Mouse (Mus musculus): ENCODE data around the gene Mtnr1a. TPM values are rescaled to one million over a fixed set of nuclear protein-coding genes. Genes with fewer than 3 reads are reported as not detected.

Mtnr1a gene
- 0.15 TPM in 1 of 2 replicates, not detected in the other for polyA plus RNA-seq (2014; fragmentation: Nextera tagmentation; extraction: Ambion mirVana)

- no peaks in the 10 kb centered on the region for H3K27me3 ChIP-seq (ENCODE audit: control insufficient read depth, insufficient read depth, low read length)
- H3K27ac ChIP-seq (ENCODE audit: low read depth, low read length), result no peak within 1 kb of the TSS
Observed at GRCm38 (mm10) chr8:45068759-45069386, at the start of gene Mtnr1a. TSS of gene Mtnr1a (plus strand) at chr8:45069137.

DNA sequence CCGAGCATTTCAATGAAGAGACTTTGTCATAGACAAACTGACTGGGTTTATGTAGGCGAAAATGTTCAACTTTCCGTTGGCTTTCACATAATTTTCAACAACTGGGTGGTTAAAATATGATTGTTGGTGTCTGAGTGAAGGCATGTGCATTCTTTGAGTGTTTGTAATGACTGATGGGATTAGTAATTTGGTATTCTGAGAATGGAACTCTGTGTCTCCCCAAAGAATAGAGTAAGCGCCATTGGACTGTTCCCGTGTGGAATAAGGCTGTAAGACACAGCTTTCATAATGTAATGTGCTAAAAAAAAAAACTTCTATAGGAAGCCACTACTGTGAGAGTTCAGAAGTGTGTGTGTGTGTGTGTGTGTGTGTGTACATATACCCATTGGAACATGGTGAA is 49.7 kb upstream of the Mtnr1a start:
- Histone ChIP-seq H3K4me3 (ENCODE audit: low read depth, low read length) (no peak overlapping the region), H3K36me3 (ENCODE audit: control insufficient read depth, insufficient read depth, low read length) (peaks cover 21% of the 10 kb centered on the region), H3K9me3 (ENCODE audit: control insufficient read depth, low read length) (peaks cover 2% of the 10 kb centered on the region; the same call in 1 of the 2 replicates), H3K27me3 (ENCODE audit: control insufficient read depth, insufficient read depth, low read length) (no peaks in the 10 kb centered on the region), H3K27ac (ENCODE audit: low read depth, low read length) (no peak overlapping the region), H3K9ac (ENCODE audit: low read length) (no peak overlapping the region), H3K4me2 (ENCODE audit: low read depth) (no peak overlapping the region), H3K4me1 (ENCODE audit: control insufficient read depth, insufficient read depth, low read length) (no peaks in the 10 kb centered on the region)
- ATAC-seq (ENCODE audit: insufficient read depth, low FRiP score, low TSS enrichment) (no peak), DNase-seq (ENCODE audit: low spot score) (no peak)
- WGBS, result 86% methylated on average over 5 of the region's 5 CpGs

More at GRCm38 (mm10) chr8:45068759-45069386, at the start of gene Mtnr1a:
- Histone ChIP-seq H3K4me3 (ENCODE audit: low read depth, low read length) (peak within 1 kb of the TSS; percentile 30), H3K4me2 (ENCODE audit: low read depth) (peak within 1 kb of the TSS; percentile 56), H3K9ac (ENCODE audit: low read length) (0 out of 2 replicates have a peak within 1 kb of the TSS, but pooled peaks have one; percentile 18), H3K36me3 (ENCODE audit: control insufficient read depth, insufficient read depth, low read length) (no peaks in the 10 kb centered on the region), H3K9me3 (ENCODE audit: control insufficient read depth, low read length) (no peaks in the 10 kb centered on the region), H3K4me1 (ENCODE audit: control insufficient read depth, insufficient read depth, low read length) (no peaks in the 10 kb centered on the region)
- WGBS, result 7% methylated on average over 29 of the region's 29 CpGs
- peak; percentile 93 for DNase-seq (ENCODE audit: low spot score)
- ATAC-seq (ENCODE audit: insufficient read depth, low FRiP score, low TSS enrichment), result peak; percentile 84

DNA sequence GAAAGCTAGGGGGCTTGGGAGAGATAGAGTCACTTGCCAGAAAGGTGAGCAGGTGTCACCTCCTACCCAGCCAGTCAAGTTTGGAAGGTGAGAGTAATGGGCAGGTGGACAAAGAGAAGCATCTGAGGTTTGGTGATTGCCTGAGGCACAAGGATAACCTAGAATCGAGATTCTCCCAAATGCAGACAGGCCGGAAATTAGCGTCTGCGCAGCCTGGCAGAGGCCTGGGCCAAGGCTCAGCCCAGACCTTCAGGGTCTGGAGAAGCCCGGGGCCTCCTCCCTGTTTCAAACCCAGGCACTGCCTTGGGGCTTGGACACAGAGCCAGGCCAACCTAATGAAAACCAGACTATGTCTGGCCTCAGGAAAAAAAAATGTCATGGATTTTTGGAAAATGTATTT is 47.8 kb upstream of the Mtnr1a start:
- Histone ChIP-seq H3K4me2 (ENCODE audit: low read depth) (no peak overlapping the region), H3K9ac (ENCODE audit: low read length) (no peak overlapping the region), H3K27me3 (ENCODE audit: control insufficient read depth, insufficient read depth, low read length) (no peaks in the 10 kb centered on the region), H3K27ac (ENCODE audit: low read depth, low read length) (no peak overlapping the region), H3K4me3 (ENCODE audit: low read depth, low read length) (no peak overlapping the region), H3K4me1 (ENCODE audit: control insufficient read depth, insufficient read depth, low read length) (no peaks in the 10 kb centered on the region), H3K9me3 (ENCODE audit: control insufficient read depth, low read length) (peaks cover 2% of the 10 kb centered on the region; the same call in 1 of the 2 replicates), H3K36me3 (ENCODE audit: control insufficient read depth, insufficient read depth, low read length) (peaks cover 31% of the 10 kb centered on the region)
- ATAC-seq (ENCODE audit: insufficient read depth, low FRiP score, low TSS enrichment) (no peak), DNase-seq (ENCODE audit: low spot score) (no peak)
- WGBS, result 86% methylated on average over 5 of the region's 5 CpGs

DNA sequence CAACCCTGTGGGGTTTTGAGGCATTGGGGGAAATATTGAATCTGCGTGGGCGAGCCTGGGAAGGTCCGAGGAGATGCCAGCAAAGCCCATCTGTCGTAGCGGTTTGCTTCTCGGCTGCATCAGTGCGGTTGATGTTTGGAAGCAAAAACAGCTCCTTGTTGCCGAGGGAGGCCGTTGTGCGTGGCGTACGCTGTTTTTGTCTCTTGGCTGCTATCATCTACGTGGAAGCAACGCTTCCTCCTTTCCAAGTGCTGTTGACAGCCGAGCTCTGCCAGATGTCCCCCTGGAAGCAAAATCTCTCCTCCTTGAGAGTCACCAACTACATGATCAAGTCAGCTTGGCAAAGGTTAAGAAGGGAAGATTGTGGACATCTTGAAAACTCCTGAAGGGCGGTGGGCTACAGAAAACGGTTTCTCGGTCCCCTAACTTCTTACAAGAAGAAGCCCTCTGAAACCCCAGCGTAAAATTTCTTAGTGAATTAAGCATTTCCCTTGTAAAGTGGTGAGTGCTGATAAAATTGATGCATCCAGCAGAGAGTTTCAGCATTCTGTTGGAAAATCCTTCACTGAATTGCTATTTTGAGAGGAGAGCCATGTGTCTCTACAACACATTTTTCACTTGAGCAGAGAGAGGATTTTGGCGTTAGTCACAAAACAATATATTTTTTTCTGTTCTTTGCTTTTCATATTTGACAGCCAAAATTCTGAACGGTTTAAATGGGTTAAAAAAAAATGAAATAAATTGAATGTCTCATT is 46.8 kb upstream of the Mtnr1a start:
- H3K36me3 ChIP-seq (ENCODE audit: control insufficient read depth, insufficient read depth, low read length), result peaks cover 36% of the 10 kb centered on the region
- no peak for ATAC-seq (ENCODE audit: insufficient read depth, low FRiP score, low TSS enrichment)
- 96% methylated on average over 21 of the region's 21 CpGs for WGBS

DNA sequence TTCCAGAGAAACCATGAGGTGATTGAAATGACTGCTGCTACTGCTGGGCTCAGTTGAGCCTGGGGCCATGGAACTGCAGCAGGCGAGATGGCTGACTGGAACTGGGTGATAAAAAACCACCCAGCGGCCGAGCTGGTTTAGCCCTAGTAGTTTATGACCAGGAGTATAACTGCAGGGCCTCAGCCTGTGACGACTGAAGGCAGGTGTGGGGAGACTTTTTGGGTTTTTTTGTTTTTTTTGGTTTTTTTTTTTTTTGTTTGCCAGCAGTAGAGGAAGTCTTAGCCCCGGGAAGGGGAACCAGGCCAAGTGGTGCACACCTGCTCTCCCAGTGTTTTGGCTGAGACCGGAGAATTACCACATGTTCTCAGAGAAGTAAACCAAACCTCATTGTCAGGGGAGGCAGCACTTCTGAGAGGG is 40.8 kb upstream of the Mtnr1a start:
- WGBS, result 62% methylated on average over 6 of the region's 6 CpGs
- DNase-seq (ENCODE audit: low spot score) (no peak), ATAC-seq (ENCODE audit: insufficient read depth, low FRiP score, low TSS enrichment) (no peak)
- H3K9ac ChIP-seq (ENCODE audit: low read length), result no peak overlapping the region
- H3K4me1 ChIP-seq (ENCODE audit: control insufficient read depth, insufficient read depth, low read length), result no peaks in the 10 kb centered on the region
- no peak overlapping the region for H3K27ac ChIP-seq (ENCODE audit: low read depth, low read length)
- H3K9me3 ChIP-seq (ENCODE audit: control insufficient read depth, low read length), result peaks cover 2% of the 10 kb centered on the region; the same call in 1 of the 2 replicates
- H3K36me3 ChIP-seq (ENCODE audit: control insufficient read depth, insufficient read depth, low read length), result peaks cover 29% of the 10 kb centered on the region
- H3K27me3 ChIP-seq (ENCODE audit: control insufficient read depth, insufficient read depth, low read length), result no peaks in the 10 kb centered on the region
- H3K4me3 ChIP-seq (ENCODE audit: low read depth, low read length), result no peak overlapping the region
- no peak overlapping the region for H3K4me2 ChIP-seq (ENCODE audit: low read depth)

More for the DNA sequence above, 46.8 kb upstream of the Mtnr1a start:
- Histone ChIP-seq H3K4me3 (ENCODE audit: low read depth, low read length) (no peak overlapping the region), H3K27ac (ENCODE audit: low read depth, low read length) (no peak overlapping the region), H3K4me1 (ENCODE audit: control insufficient read depth, insufficient read depth, low read length) (no peaks in the 10 kb centered on the region), H3K27me3 (ENCODE audit: control insufficient read depth, insufficient read depth, low read length) (no peaks in the 10 kb centered on the region), H3K9ac (ENCODE audit: low read length) (no peak overlapping the region), H3K9me3 (ENCODE audit: control insufficient read depth, low read length) (peaks cover 2% of the 10 kb centered on the region; the same call in 1 of the 2 replicates), H3K4me2 (ENCODE audit: low read depth) (no peak overlapping the region)
- DNase-seq (ENCODE audit: low spot score), result no peak

GRCm38 (mm10) chr8:45038350-45038749 is 30.6 kb upstream of the Mtnr1a start:
- ATAC-seq (ENCODE audit: insufficient read depth, low FRiP score, low TSS enrichment), result no peak
- Histone ChIP-seq H3K36me3 (ENCODE audit: control insufficient read depth, insufficient read depth, low read length) (peaks cover 31% of the 10 kb centered on the region), H3K27me3 (ENCODE audit: control insufficient read depth, insufficient read depth, low read length) (no peaks in the 10 kb centered on the region), H3K4me1 (ENCODE audit: control insufficient read depth, insufficient read depth, low read length) (no peaks in the 10 kb centered on the region), H3K27ac (ENCODE audit: low read depth, low read length) (no peak overlapping the region), H3K4me3 (ENCODE audit: low read depth, low read length) (no peak overlapping the region), H3K9me3 (ENCODE audit: control insufficient read depth, low read length) (no peaks in the 10 kb centered on the region), H3K4me2 (ENCODE audit: low read depth) (no peak overlapping the region), H3K9ac (ENCODE audit: low read length) (no peak overlapping the region)
- no peak for DNase-seq (ENCODE audit: low spot score)
- WGBS, result 78% methylated on average over 15 of the region's 15 CpGs

- WGBS, result 95% methylated on average over 26 of the region's 26 CpGs
- H3K36me3 ChIP-seq (ENCODE audit: control insufficient read depth, insufficient read depth, low read length), result peaks cover 15% of the 10 kb centered on the region
Observed at GRCm38 (mm10) chr8:45044160-45044559, 24.8 kb upstream of the Mtnr1a start.

GRCm38 (mm10) chr8:45050451-45050850 is 18.5 kb upstream of the Mtnr1a start:
- DNase-seq (ENCODE audit: low spot score) (no peak), ATAC-seq (ENCODE audit: insufficient read depth, low FRiP score, low TSS enrichment) (no peak)
- no peaks in the 10 kb centered on the region for H3K9me3 ChIP-seq (ENCODE audit: control insufficient read depth, low read length)
- H3K36me3 ChIP-seq (ENCODE audit: control insufficient read depth, insufficient read depth, low read length), result peaks cover 3% of the 10 kb centered on the region
- no peaks in the 10 kb centered on the region for H3K27me3 ChIP-seq (ENCODE audit: control insufficient read depth, insufficient read depth, low read length)
- no peak overlapping the region for H3K9ac ChIP-seq (ENCODE audit: low read length)
- H3K4me2 ChIP-seq (ENCODE audit: low read depth), result no peak overlapping the region
- 96% methylated on average over 8 of the region's 8 CpGs for WGBS
- H3K4me1 ChIP-seq (ENCODE audit: control insufficient read depth, insufficient read depth, low read length), result no peaks in the 10 kb centered on the region
- no peak overlapping the region for H3K4me3 ChIP-seq (ENCODE audit: low read depth, low read length)
- H3K27ac ChIP-seq (ENCODE audit: low read depth, low read length), result no peak overlapping the region

More at GRCm38 (mm10) chr8:45044160-45044559, 24.8 kb upstream of the Mtnr1a start:
- H3K4me3 ChIP-seq (ENCODE audit: low read depth, low read length), result no peak overlapping the region
- no peak overlapping the region for H3K9ac ChIP-seq (ENCODE audit: low read length)
- H3K4me1 ChIP-seq (ENCODE audit: control insufficient read depth, insufficient read depth, low read length), result no peaks in the 10 kb centered on the region
- no peaks in the 10 kb centered on the region for H3K9me3 ChIP-seq (ENCODE audit: control insufficient read depth, low read length)
- H3K27ac ChIP-seq (ENCODE audit: low read depth, low read length), result no peak overlapping the region
- ATAC-seq (ENCODE audit: insufficient read depth, low FRiP score, low TSS enrichment), result no peak
- H3K4me2 ChIP-seq (ENCODE audit: low read depth), result no peak overlapping the region
- H3K27me3 ChIP-seq (ENCODE audit: control insufficient read depth, insufficient read depth, low read length), result no peaks in the 10 kb centered on the region
- DNase-seq (ENCODE audit: low spot score), result no peak
